Mouse (Mus musculus): ENCODE data around the gene Trpc5os. TPM values are rescaled to one million over a fixed set of nuclear protein-coding genes. Genes with fewer than 3 reads are reported as not detected.

Trpc5os gene
- polyA plus RNA-seq, 1 experiment from 2014 or later: not detected

Other genes starting within 250 kb of the Trpc5os start
- 10.0 and 11.1 TPM in 2 replicates for gene Alg13, start 138.8 kb upstream of the Trpc5os start, polyA plus RNA-seq (2015; fragmentation: Nextera tagmentation; extraction: Ambion mirVana)
- gene Trpc5, start 231.6 kb downstream of the Trpc5os start, polyA plus RNA-seq (2015; fragmentation: Nextera tagmentation; extraction: Ambion mirVana): 2.6 and 3.4 TPM in 2 replicates
- 0.91 and 1.2 TPM in 2 replicates for gene Rtl4, start 232.3 kb downstream of the Trpc5os start, polyA plus RNA-seq (2015; fragmentation: Nextera tagmentation; extraction: Ambion mirVana)

All from midbrain, embryonic 16.5 days (tissue).